Mouse (Mus musculus) c-Kit-positive CD71-positive TER-119-negative erythroid progenitor cells, embryonic 14.5 days (primary cell): ENCODE results near the gene 1700093K21Rik.
"Not testable (repeated sequence)": the region's sequence is repeated elsewhere in the genome, so short reads cannot be mapped to it uniquely, and the experiment has no call there.

Source experiments
- DNase-seq: peaks from one replicate; pipeline ENCODE4 v3.0.0-alpha.2; 2013; ENCODE audit warnings: low read depth

1700093K21Rik gene

DNA sequence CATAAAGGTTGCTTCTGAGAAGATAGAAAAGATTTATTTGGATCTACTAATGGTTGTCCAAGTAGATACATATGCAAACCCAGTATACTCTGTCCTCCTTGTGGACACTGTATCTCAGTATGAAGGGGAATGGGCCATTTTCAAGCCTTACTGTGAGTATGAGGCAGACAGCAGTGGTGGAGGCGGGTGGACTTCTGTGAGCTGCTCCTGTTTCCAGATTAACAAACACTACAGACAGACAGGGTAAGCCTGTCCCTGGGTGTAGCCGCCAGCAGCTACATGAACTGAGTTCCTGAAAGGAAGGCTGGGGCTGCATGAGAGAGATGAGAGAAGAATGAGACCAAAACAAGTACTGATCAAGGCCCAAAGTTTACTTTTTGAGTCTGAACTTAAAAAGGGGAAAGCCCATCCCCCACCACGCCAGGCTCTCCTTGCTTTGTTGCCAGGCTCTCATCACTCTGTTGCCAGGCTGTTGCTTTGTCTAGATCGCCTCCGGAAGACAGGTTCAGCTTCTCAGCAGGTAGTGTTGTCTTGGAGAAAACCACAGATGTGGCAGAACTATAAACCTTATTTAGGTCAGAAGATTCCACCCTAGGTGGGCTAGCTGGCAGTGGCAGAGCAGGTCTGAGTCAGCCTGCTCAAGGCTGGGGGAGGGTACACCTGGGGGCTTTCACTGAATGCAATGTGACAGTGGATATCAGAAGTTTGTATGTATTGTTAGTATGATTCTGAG, at the start of gene 1700093K21Rik:
1700093K21Rik (minus strand) TSS at position 683 of the 733 bp plus-strand sequence.
- no peak for DNase-seq

DNA sequence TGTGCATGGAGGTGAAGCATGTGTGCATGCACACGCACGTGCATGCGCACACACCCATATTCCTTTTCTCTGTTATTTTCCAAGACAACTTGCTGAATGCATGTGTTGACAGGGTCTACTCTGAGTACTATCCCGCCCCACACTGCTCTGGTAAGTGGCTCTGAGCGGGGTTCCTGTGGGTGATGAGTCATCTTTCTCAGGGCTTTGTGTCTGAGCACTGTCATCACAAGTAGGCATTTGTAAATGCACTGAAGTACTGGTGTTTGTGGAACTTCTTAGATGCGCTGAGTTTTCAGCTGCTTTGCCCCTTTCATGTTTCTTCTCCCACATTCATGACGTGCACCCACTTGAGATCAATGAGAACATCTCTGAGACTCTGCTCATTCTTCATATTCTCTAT, 49.2 kb upstream of the 1700093K21Rik start:
- DNase-seq = no peak

DNA sequence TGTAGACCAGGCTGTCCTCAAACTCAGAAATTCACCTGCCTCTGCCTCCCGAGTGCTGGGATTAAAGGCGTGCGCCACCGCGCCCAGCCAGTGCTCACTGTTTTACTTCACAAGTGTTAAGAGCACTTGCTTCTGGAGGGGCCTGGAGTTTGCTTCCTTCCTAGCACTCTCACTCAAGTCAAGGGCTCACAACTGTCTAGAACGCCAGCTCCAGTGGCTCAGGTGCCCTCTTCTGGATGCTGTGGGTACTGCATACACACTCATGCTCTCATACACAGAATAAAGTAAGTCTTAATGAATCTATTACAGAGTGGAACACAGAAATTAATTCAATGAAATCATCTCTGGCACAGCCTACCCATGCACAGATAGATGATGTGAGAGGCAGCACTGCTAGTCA, 44.8 kb upstream of the 1700093K21Rik start:
- peak; percentile 65 for DNase-seq

DNA sequence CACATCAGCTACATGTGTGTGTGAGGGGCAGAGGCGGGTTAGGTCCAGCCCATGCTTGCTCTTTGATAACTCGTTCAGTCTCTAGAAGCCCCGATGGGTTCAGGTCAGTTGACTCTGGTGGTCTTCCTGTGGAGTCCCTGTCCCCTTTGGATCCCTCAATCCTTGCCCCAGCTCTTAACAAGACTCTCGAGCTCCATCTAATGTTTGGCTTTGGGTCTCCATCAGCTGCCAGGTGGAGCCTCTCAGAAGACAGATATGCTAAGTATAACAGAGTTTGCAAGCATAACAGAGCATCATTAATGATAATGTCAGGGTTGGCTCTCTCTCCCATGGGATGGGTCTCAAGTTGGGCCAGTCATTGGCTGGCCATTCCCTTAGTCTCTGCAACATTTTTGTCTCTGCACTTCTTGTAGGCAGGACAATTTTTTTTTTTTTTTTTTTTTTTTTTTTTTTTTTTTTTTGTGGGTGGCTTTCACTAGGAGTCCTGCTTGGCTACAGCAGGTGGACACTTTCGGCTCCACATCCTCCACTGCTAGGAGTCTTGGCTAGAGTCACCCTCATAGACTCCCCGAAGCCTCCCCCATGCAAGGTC, 36.2 kb upstream of the 1700093K21Rik start:
- DNase-seq = no peak

DNA sequence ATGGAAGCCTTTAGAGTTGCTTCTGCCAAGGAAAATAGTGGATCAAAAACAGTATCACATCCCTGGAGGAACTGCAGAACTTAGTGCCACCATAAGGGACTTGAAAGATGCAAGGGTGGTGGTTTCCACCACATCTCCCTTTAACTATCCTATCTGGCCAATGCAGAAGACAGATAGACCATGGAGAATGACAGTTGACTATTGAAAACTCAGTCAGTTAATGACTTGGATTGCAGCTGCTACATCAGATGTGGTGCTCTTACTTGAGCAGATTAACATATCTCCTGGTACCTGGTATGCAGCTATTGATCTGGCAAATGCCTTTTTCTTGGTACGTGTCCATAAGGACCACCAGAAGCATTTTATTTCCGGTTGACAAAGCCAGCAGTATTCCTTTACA, 16.5 kb upstream of the 1700093K21Rik start:
- DNase-seq = no peak

DNA sequence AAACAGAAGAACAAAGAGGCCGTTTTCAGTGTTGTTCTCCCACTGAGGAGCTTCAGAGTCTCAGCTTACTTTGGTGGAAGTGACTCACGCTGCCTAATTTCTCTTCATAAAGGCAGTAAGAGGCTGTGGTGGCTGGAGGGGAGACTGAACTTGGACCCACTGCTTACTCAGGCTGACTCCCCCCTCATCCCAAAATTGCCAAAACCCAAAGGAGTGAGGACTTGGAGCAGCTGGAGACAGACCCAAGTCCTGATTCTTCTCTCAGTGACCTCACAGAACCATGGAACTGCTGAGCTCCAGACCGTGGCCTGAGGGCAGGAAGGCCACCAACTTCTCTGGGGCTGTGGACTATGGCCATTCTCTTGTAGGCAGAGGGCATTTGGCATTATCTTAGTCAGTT, 2.0 kb downstream of the 1700093K21Rik start:
- DNase-seq = no peak

DNA sequence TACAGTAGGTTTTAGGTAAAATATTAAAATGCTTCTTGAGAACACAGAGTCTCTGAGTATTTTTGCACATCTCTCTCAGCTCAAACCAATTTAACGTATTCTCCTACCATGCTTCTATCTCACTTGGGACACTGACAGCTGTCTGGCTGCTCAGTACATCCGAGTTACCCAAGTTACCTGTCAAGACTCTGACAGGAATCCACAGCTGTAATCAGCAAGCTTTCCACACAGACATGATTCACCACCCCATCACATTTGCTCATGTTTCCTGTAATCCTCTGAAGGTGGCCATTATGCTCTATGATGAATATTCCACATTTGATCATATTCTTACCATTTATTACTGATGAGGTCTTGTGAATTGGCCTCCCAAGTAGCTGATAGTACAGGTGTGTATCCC, 5.6 kb downstream of the 1700093K21Rik start:
- DNase-seq = no peak

DNA sequence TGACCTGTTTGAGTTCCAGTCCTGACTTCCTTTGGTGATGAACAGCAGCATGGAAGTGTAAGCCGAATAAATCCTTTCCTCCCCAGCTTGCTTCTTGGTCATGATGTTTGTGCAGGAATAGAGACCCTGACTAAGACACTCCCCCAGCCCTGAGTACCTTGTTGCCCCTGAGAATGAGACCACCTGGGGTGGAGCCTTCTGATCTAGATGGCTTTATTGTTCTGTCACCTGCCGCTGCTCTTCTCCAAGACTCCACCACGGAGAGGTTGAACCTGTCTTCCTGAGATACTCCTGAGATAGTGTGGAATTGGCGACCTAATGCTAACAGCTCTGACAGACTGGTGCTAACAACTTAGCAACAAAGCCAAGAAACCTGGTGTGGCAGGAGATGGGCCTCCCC, 6.2 kb downstream of the 1700093K21Rik start:
- not testable (repeated sequence) for DNase-seq

DNA sequence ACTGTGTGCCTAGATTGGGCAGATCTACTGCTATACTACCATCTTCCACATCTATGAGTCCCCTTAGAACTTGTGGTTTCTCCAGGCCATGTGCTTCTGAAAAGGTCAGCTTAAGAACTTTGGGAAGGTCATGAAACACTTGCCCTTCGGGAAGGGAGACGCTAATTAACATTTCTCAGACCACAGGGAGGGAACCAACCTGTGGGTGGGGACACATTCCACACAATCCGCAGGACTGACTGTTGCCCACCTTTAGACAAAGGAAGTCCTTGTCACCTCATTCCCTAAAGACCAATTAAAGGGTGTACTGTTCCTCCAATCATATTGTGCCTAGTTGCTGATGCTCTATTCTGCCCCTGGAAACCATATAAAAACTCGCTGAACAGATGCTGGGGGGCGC, 16.2 kb downstream of the 1700093K21Rik start:
- not testable (repeated sequence) for DNase-seq

DNA sequence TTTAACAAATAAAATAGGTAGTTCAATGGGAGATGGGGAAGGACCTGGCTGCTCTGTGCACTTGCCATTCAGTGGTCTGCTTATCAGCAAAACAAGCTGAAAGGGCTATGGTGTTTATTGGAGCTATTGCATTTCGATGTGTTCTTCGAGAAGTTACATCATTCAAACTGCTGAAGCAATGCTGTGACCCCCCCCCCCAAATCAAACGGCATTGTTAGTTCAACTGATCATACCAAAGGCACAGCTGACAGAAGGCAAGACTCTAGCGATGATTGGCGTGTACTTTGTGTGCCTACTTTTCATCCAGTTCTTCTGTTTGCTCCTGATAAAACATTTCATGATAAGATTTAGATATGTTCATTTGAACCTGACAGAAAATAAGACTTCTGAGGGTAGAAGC, 22.3 kb downstream of the 1700093K21Rik start:
- peak; percentile 33 for DNase-seq

DNA sequence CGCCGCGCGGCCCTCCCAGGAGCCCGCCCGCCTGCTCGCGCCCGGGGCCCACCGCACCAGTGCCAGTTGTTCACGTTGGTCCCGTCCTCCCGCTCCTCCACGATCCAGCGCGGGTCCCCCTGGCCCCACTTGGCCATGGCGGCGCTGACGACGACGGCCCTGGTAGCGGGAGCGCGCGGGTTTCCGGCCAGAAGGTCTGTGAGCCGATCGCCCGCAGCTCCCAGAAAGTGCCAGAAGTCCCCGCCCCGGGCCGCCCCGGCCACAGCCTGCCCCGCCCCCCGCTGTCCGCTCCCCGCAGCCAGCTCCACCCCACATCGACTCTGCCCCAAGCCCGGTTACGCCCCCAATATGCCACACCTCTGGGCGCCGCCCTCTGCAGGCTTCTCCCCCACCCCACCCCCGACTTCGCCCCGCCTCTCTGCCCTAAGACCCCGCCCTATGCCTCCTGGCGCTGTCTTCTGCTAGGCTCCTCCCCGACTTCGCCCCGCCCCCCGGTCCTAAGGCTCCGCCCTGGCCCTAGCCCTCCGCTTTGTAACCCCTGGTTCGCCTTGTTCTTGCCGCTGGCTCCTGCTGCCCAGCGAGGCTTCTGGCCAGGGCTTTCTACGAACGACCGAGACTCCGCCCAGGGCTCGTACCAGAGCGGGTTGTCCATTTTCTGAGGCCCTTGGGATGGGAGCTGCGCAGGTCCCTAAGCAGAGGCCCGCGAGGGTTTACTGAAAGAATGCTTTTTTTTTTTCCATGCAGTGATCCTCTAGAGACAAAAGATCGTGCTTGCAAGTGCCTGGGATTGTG, 23.0 kb downstream of the 1700093K21Rik start, which contains the start of gene Ahsa2:
Ahsa2 (minus strand) TSS at position 313 of the 792 bp plus-strand sequence.
- peak; percentile 89 for DNase-seq

DNA sequence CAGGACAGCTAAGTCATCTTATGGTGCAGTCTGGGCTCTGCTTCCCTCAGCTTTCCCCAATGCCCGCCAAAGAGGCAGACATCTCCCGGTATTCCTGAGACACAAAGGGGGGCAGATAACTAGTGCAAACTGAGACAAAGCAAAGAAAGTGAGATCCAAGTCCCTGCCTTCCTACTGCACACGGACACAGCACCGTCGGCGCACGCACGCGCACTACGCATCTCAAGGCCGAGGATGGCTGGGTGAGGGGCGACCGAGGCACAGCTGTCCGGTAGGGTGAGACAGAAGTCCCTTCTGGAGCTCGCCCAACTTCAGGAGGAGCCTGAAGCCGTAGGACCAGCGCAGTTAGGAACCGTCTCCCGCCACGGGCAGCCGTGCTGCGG, 23.6 kb downstream of the 1700093K21Rik start:
- peak; percentile 44 for DNase-seq

DNA sequence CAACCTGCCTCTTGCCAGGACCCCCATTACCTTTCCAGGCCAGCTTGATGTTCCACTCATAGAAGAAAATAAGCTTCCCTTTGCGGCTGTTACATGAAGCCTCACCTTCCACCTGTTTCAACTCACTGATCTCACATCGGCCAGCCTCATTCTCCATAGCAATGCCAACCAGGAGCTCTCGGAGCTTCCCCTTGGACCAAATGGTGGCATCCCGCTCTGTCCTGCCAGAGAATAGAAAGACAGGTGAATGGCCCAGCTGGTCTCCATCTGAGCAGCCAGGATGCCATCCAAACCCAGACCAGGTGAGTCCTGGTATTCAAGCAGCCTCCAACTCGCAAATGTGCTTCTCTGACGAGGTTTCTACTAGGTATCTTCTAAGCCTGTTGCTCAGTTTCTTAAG, 24.3 kb downstream of the 1700093K21Rik start:
- DNase-seq = no peak

DNA sequence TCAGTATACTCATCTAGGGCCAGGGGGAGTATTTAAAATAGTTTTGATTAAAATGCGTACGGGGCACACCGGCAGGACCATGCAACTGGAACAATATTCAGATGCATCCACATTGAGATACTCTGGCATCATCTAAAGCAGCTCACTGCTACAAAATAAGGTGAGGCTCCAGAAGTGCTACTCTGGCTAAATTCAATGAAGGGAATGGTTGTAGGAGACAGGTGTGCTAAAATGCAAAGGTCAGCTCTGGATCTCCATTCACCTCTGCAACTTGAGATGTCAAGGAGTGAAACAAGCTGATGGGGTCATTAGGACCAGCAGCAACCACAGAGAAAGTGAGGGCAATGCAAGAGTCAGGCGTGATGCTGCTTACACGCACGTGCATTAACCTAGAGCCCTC, 25.7 kb downstream of the 1700093K21Rik start:
- no peak for DNase-seq

DNA sequence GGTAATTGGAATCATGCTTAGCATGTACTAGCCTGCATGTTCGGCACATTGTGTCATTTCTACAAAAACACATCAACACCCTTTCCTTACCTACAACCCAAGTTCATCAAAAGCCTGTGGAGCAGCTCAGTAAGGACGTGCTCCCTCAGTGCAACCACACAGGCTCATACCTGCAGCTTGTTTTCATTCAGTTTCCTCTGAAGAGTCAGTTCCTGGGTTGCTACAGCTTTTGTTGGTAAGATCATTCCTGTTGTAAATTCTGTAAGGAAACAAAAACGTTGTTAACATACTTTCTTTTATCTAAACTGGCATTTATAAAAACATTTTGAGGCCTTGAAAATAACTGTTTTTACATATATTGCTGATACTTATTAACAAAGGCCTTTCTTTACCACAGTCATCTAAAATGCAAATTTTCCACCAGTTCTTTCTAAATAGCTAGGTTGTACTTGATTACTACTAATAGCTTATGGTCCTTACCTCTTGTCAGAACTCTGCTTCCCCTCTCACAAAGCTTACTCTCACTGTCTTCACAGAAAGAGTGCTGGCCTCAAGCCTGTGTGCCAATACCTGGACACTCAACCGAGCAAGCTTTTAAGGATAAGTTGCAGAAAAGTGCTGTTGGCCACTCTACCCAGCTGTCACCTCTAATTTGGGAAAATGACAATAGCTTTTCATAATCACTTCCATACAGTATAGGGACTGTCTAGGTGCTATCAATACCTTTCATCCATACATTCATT, 28.7 kb downstream of the 1700093K21Rik start:
- no peak for DNase-seq

DNA sequence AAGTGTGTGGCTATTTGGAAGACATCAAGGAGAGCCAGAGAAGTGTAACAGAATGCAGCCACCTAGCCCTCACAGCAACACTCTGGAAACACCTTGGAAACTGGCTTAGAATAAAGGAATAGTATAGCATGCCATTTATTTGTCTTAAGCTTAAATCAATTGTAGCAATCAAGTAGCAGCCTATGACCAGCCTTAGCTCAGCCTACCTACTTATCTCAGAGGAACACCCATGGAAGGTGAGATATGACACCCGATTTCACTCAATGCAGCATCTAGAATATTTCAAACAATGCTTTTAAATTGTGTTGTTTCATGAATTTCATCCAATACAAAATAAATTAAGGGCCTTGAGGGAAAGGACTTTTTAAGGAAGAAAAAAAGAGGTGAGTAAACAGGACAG, 31.0 kb downstream of the 1700093K21Rik start:
- DNase-seq = no peak
